Mouse (Mus musculus) neural tube, embryonic 13.5 days (tissue): ENCODE data around the gene C1ql1. TPM values are rescaled to one million over a fixed set of nuclear protein-coding genes. Genes with fewer than 3 reads are reported as not detected.

ENCODE experiments used
- ATAC-seq: fragments of 200-750 bp; cut with Nextera tagmentation; 2 replicates; pipeline ENCODE4 v1.8.0; 2017; ENCODE audit warnings: low read depth, mild to moderate bottlenecking, moderate TSS enrichment, moderate library complexity
- H3K27ac ChIP-seq: fragments of 300-500 bp; sonication (generic); replicated peaks from 2 replicates; pipeline ENCODE4 v1.5.1; 2015; ENCODE audit warnings: moderate library complexity, mild to moderate bottlenecking, inconsistent platforms
- H3K27me3 ChIP-seq: fragments of 300-500 bp; sonication (generic); 2 replicates; pipeline ENCODE4 v1.6.1; 2015; ENCODE audit warnings: mild to moderate bottlenecking, inconsistent platforms
- H3K36me3 ChIP-seq: fragments of 300-500 bp; sonication (generic); 2 replicates; pipeline ENCODE4 v1.6.1; 2015; ENCODE audit warnings: mild to moderate bottlenecking, inconsistent platforms
- H3K4me1 ChIP-seq: fragments of 300-500 bp; sonication (generic); replicated peaks from 2 replicates; pipeline ENCODE4 v1.6.1; 2015; ENCODE audit warnings: inconsistent platforms
- H3K4me2 ChIP-seq: fragments of 300-500 bp; sonication (generic); 2 replicates; pipeline ENCODE4 v1.6.1; 2015; ENCODE audit warnings: inconsistent platforms, mild to moderate bottlenecking, moderate library complexity
- H3K4me3 ChIP-seq: fragments of 300-500 bp; sonication (generic); 2 replicates; pipeline ENCODE4 v1.5.1; 2015; ENCODE audit warnings: mild to moderate bottlenecking, inconsistent platforms
- H3K9ac ChIP-seq: fragments of 300-500 bp; sonication (generic); 2 replicates; pipeline ENCODE4 v1.6.1; 2015; ENCODE audit warnings: moderate library complexity, mild to moderate bottlenecking, inconsistent platforms
- H3K9me3 ChIP-seq: fragments of 300-500 bp; sonication (generic); 2 replicates; pipeline ENCODE4 v1.6.1; 2016; ENCODE audit warnings: inconsistent platforms
- WGBS: fragments of 180-500 bp; shearing (Covaris S2); methylation state at CpG from one replicate; pipeline ENCODE4 v1.1.7; 2015; 5-methylcytosine and 5-hydroxymethylcytosine counted together
- polyA plus RNA-seq: library from polyadenylated mRNA; unstranded; fragments of >200 nt; fragmentation: Nextera tagmentation; extraction: Ambion mirVana; gene quantifications from 2 replicates; pipeline ENCODE4 v1.2.1, GENCODE M21; 2015

C1ql1 gene
- polyA plus RNA-seq, 1 experiment from 2014 or later, result 2.0 TPM

- H3K36me3 ChIP-seq, result no peaks in the 10 kb centered on the region
- peaks cover 8% of the 10 kb centered on the region; the same call in 1 of the 2 replicates for H3K27me3 ChIP-seq
- H3K27ac ChIP-seq, result peak within 1 kb of the TSS; percentile 83
- peak; percentile 94 for ATAC-seq
- peak within 1 kb of the TSS; percentile 82 for H3K4me2 ChIP-seq
- WGBS, result under 1% methylated on average over 62 of the region's 62 CpGs
- H3K4me3 ChIP-seq, result peak within 1 kb of the TSS; percentile 61
- H3K9me3 ChIP-seq, result no peaks in the 10 kb centered on the region
- H3K4me1 ChIP-seq, result peaks cover 36% of the 10 kb centered on the region
- H3K9ac ChIP-seq, result peak within 1 kb of the TSS; percentile 64
Measured at GRCm38 (mm10) chr11:102924557-102925350, 21.7 kb downstream of the C1ql1 start, which contains the start of gene Kif18b. Gene Kif18b (minus strand): TSS chr11:102925124.

DNA sequence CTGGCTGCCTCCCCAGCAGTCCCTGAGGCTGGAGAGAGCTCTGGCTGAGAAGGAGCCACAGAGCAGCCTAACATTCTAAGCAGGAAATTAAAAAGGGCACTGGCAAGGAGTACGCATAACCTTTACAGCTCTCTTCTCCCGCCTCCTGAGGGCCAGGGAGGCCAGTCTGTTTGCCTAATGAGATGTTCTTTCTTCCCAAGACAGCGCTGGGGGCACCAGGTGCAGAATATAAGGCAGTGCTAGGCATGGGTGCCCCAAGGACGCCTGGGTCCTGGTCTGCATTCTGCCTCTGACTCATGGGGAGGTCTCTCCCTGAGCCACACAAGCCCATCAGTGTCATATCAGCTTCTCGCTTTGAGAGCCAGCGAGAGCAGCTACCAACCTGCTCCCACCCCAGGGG lies 25.0 kb downstream of the C1ql1 start:
- Histone ChIP-seq H3K4me2 (no peak overlapping the region), H3K9me3 (no peaks in the 10 kb centered on the region), H3K36me3 (no peaks in the 10 kb centered on the region), H3K27me3 (no peaks in the 10 kb centered on the region), H3K4me3 (no peak overlapping the region), H3K4me1 (peaks cover 36% of the 10 kb centered on the region), H3K27ac (no peak overlapping the region), H3K9ac (no peak overlapping the region)
- 70% methylated on average over 6 of the region's 6 CpGs for WGBS
- ATAC-seq, result no peak

- WGBS, result 56% methylated on average over 4 of the region's 4 CpGs
Measured at GRCm38 (mm10) chr11:102918077-102918476, 28.4 kb downstream of the C1ql1 start.

GRCm38 (mm10) chr11:102915380-102915779 lies 31.1 kb downstream of the C1ql1 start:
- Histone ChIP-seq H3K9ac (no peak overlapping the region), H3K36me3 (peaks cover 9% of the 10 kb centered on the region; the same call in 1 of the 2 replicates), H3K9me3 (no peaks in the 10 kb centered on the region), H3K27ac (no peak overlapping the region), H3K27me3 (no peaks in the 10 kb centered on the region), H3K4me2 (no peak overlapping the region), H3K4me1 (no peaks in the 10 kb centered on the region), H3K4me3 (no peak overlapping the region)
- 88% methylated on average over 9 of the region's 9 CpGs for WGBS
- no peak for ATAC-seq

More at GRCm38 (mm10) chr11:102918077-102918476, 28.4 kb downstream of the C1ql1 start:
- no peak overlapping the region for H3K4me2 ChIP-seq
- H3K9ac ChIP-seq, result no peak overlapping the region
- no peaks in the 10 kb centered on the region for H3K27me3 ChIP-seq
- no peak overlapping the region for H3K4me3 ChIP-seq
- no peak for ATAC-seq
- H3K9me3 ChIP-seq, result no peaks in the 10 kb centered on the region
- H3K27ac ChIP-seq, result no peak overlapping the region
- peaks cover 23% of the 10 kb centered on the region for H3K4me1 ChIP-seq
- H3K36me3 ChIP-seq, result peaks cover 9% of the 10 kb centered on the region; the same call in 1 of the 2 replicates

- no peak overlapping the region for H3K27ac ChIP-seq
- H3K27me3 ChIP-seq, result no peaks in the 10 kb centered on the region
- H3K4me1 ChIP-seq, result no peaks in the 10 kb centered on the region
- peaks cover 29% of the 10 kb centered on the region for H3K36me3 ChIP-seq
- H3K9ac ChIP-seq, result no peak overlapping the region
- no peak overlapping the region for H3K4me2 ChIP-seq
- no peaks in the 10 kb centered on the region for H3K9me3 ChIP-seq
- H3K4me3 ChIP-seq, result no peak overlapping the region
- WGBS, result 62% methylated on average over 7 of the region's 7 CpGs
- ATAC-seq, result no peak
Measured at GRCm38 (mm10) chr11:102911376-102911775, 35.1 kb downstream of the C1ql1 start.

- no peak overlapping the region for H3K4me2 ChIP-seq
- no peak overlapping the region for H3K9ac ChIP-seq
- H3K36me3 ChIP-seq, result peaks cover 15% of the 10 kb centered on the region
- 69% methylated on average over 7 of the region's 7 CpGs for WGBS
- ATAC-seq, result no peak
- peaks cover 26% of the 10 kb centered on the region for H3K27me3 ChIP-seq
- H3K9me3 ChIP-seq, result no peaks in the 10 kb centered on the region
- no peak overlapping the region for H3K4me3 ChIP-seq
- H3K27ac ChIP-seq, result no peak overlapping the region
- peaks cover 12% of the 10 kb centered on the region for H3K4me1 ChIP-seq
Measured at GRCm38 (mm10) chr11:102903654-102904053, 42.8 kb downstream of the C1ql1 start.

- 87% methylated on average over 5 of the region's 5 CpGs for WGBS
- H3K27ac ChIP-seq, result no peak overlapping the region
- no peak overlapping the region for H3K4me3 ChIP-seq
- H3K9me3 ChIP-seq, result no peaks in the 10 kb centered on the region
- no peak overlapping the region for H3K4me2 ChIP-seq
- H3K4me1 ChIP-seq, result peaks cover 12% of the 10 kb centered on the region
- ATAC-seq, result no peak
- H3K9ac ChIP-seq, result no peak overlapping the region
- H3K27me3 ChIP-seq, result peaks cover 40% of the 10 kb centered on the region
- peaks cover 4% of the 10 kb centered on the region; the same call in 1 of the 2 replicates for H3K36me3 ChIP-seq
Measured at GRCm38 (mm10) chr11:102902107-102902506, 44.4 kb downstream of the C1ql1 start.

DNA sequence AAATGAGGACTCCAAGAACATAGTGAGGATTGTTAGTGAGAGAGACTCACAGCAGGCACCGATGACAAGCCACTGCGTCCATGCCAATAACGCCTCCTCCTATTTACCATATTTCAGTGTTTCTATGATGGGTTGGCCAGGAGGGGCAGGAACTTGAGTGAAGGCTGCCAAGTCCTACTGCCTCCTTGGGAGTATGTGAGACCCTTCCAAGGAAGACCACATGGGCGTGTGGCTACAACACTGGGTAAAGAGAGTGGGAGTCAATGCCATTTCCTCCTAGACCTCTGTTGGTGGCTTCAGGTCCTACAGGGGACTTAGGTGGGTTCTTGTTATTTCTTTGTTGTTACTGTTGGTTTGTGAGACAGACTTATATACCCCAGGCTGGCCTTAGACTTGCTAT lies 45.3 kb downstream of the C1ql1 start:
- H3K9me3 ChIP-seq, result no peaks in the 10 kb centered on the region
- no peak overlapping the region for H3K4me3 ChIP-seq
- H3K4me2 ChIP-seq, result no peak overlapping the region
- 71% methylated on average over 4 of the region's 4 CpGs for WGBS
- H3K27ac ChIP-seq, result no peak overlapping the region
- ATAC-seq, result no peak
- H3K36me3 ChIP-seq, result no peaks in the 10 kb centered on the region
- no peak overlapping the region for H3K9ac ChIP-seq
- H3K27me3 ChIP-seq, result peaks cover 49% of the 10 kb centered on the region
- peaks cover 12% of the 10 kb centered on the region for H3K4me1 ChIP-seq

DNA sequence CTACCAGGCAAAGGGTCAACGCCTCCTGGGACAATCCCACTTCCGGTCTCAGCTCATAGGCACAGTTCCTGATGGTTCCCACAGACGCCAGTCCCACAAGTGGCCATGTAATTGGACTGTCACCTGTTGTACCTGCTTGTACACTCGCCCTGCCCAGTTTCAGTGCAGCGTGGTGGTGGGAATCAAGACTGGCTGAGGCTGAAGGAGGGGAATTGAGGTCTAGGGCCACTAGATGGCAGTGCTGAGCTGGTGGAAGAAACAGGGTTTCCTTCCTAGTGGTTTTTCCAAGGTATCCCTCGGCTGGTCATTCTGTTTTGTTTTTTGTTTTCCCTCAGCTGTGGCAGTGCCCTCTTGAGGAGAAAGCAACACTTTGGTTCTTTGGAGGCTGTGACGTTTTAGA lies 45.7 kb downstream of the C1ql1 start, which contains the start of gene Gfap:
Gene Gfap (minus strand): TSS at position 150 of the 400 bp plus-strand sequence.
- H3K4me3 ChIP-seq, result no peak within 1 kb of the TSS
- peaks cover 12% of the 10 kb centered on the region for H3K4me1 ChIP-seq
- no peak within 1 kb of the TSS for H3K9ac ChIP-seq
- H3K27me3 ChIP-seq, result peaks cover 54% of the 10 kb centered on the region
- peak; percentile 33; the same call in 1 of the 2 replicates for ATAC-seq
- H3K36me3 ChIP-seq, result no peaks in the 10 kb centered on the region
- H3K4me2 ChIP-seq, result no peak within 1 kb of the TSS
- H3K27ac ChIP-seq, result no peak within 1 kb of the TSS
- WGBS, result 14% methylated on average over 7 of the region's 7 CpGs
- no peaks in the 10 kb centered on the region for H3K9me3 ChIP-seq

DNA sequence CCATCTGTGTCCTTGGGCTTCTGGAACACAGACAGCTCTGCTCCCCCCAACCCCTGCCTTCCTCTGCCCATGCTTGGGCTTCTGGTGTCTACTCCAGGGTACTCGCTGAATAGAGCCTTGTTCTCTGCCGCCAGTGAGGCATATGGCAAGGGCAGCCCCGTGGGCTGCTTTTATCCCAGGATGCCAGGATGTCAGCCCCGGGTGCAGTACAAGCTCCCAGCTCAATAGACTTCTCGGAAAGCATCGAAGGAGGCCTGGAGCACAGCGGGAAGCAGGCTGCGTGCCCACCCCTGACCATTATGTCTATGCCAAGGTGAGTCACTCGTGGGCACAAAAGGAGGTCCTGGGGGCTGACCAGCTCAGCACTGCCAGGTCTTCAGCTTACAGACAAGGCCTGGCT lies 48.1 kb downstream of the C1ql1 start:
- H3K27me3 ChIP-seq, result peaks cover 77% of the 10 kb centered on the region
- no peaks in the 10 kb centered on the region for H3K9me3 ChIP-seq
- no peak overlapping the region for H3K27ac ChIP-seq
- H3K4me3 ChIP-seq, result no peak overlapping the region
- H3K9ac ChIP-seq, result no peak overlapping the region
- ATAC-seq, result peak; percentile 55; the same call in 1 of the 2 replicates
- no peak overlapping the region for H3K4me2 ChIP-seq
- WGBS, result 65% methylated on average over 9 of the region's 9 CpGs
- no peaks in the 10 kb centered on the region for H3K36me3 ChIP-seq
- peaks cover under 1% of the 10 kb centered on the region for H3K4me1 ChIP-seq

- no peak overlapping the region for H3K4me2 ChIP-seq
- H3K27ac ChIP-seq, result no peak overlapping the region
- no peak overlapping the region for H3K9ac ChIP-seq
- H3K27me3 ChIP-seq, result peaks cover 87% of the 10 kb centered on the region
- H3K4me1 ChIP-seq, result peaks cover 7% of the 10 kb centered on the region
- no peak for ATAC-seq
- no peaks in the 10 kb centered on the region for H3K9me3 ChIP-seq
- H3K4me3 ChIP-seq, result no peak overlapping the region
- no peaks in the 10 kb centered on the region for H3K36me3 ChIP-seq
- 78% methylated on average over 20 of the region's 20 CpGs for WGBS
Measured at GRCm38 (mm10) chr11:102896641-102897040, 49.8 kb downstream of the C1ql1 start.

DNA sequence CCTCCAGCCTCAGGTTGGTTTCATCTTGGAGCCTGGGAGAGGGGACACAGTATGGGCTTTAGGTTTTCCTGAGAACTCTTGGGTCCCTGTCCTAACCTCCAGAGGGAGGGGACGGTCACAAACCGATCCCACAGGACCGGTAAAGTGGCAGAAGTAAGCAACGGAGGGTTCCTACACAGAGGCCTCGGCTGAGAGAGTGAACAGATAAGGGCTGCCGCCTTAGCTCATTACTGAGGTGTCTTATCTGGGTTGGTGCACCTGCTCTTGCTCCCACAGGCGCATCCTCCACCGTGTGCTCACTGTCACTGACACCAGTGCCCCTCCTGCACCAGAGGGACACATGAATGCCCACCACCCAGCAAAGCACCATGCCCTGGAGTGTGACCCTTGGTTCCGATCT lies 50.7 kb downstream of the C1ql1 start:
- Histone ChIP-seq H3K9ac (no peak overlapping the region), H3K4me3 (no peak overlapping the region), H3K27me3 (peaks cover 94% of the 10 kb centered on the region), H3K9me3 (no peaks in the 10 kb centered on the region), H3K27ac (no peak overlapping the region), H3K4me2 (no peak overlapping the region), H3K36me3 (no peaks in the 10 kb centered on the region), H3K4me1 (peaks cover 7% of the 10 kb centered on the region)
- no peak for ATAC-seq
- WGBS, result 79% methylated on average over 9 of the region's 9 CpGs
